Mouse (Mus musculus) brain, adult 10 weeks (tissue): ENCODE results near the gene Npdc1. TPM values are rescaled to one million over a fixed set of nuclear protein-coding genes. Genes with fewer than 3 reads are reported as not detected.

Experiments used
- polyA plus RNA-seq: library from polyadenylated mRNA; stranded (reverse); fragments of 350-450 nt; fragmentation: Illumina TruSeq; extraction: RNeasy Lipid Tissue Mini Kit (QIAGEN cat#74804); gene quantifications from one replicate; pipeline ENCODE4 v1.2.3, GENCODE M21; 2015; ENCODE audit warnings: low read depth, low replicate concordance

Npdc1 gene
- polyA plus RNA-seq = 274 TPM

DNA sequence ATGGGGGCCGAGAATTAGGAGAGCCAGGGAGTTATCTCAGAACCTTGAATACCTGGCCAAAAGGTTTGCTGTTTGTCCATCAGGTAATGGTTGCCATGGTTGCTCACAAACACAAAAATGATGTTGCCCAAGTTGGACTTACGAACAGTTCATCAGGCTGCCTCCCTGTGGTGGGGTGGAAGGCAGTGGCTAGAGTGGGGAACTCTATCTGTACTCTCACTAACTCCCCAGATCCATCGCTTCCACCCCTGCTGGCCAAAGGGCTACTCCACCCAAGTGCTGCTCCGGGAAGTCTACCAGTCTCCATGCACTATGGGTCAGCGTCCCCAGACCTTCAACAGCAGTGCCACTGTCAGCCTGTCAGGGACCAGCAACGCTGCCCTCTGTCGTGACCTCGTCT, at the start of gene Npdc1:
Npdc1 (plus strand) TSS at position 301 of the 400 bp plus-strand sequence.

DNA sequence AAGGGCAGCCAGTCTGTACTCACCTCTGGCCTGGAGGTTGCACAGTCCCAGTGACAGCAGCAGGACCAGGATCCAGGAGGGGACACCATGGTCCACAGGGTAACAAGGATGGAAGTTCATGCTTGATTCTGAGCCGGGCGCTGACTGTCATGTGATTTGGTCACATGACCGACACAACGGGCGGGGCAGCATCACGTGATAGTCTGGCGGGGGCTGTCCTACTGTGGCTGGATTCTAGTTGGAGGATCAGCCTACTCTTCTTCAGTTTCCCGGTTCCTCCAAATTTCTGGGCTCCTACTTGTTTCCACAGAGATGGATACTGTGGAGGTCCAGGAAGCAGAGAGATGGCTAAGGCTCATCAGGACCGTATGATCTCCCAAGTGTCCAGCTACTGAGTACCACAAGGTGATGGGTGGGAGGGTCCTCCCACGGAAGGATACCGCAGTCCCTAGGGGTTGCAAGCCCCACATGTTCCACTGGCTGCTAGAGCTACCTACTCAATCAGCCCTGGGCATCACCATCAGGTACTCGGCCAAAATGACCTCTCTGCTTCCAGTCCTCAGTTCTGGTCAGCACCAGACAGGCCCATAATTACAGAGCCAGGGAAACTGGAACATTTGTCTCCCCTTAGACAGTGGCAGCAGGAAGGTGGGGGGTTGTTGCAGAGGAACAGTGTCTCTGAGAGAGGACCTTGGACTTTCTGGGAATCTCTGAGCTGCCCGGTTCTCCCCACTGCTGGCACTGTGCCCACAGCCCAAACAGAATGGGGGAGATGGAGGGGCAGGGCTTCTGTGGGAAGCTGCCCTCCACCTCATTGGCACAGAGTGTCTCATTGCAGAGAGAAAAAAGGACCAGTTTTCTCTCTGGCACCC, 42.7 kb upstream of the Npdc1 start, which contains the start of gene Dpp7:
Dpp7 (minus strand) TSS at position 152 of the 872 bp plus-strand sequence.

DNA sequence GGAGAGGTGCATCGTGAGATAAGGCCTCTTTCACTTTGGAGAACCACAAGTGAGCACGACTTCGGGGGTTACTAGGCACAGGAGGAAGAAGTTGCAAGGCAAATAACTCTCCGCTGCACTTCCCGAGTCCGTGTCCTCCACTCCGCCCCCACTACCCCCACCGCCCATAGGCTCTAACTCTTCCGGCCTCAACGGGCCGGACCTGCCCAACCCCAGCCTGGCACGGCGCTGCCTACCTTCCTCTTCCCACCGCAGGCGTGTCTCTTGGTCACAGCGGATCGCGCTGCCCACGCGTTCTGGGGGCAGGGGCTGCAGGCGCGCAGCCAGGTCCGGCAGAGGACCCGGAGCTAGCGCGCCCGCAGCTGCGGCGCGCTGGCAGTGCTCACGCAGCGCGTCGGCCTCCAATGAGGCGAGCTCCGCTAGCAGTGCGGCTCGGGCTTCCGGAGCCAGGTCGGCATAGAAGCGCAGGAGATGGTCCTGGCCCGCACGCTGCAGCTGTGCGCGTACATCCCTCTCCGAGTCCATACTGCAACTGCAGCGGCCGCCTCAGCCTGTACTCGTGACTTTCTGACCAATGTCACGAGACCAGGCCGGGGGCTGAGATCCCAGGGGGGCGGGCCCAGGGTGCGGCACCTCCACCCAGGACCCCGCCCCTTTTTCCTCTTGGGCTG, 33.9 kb upstream of the Npdc1 start, which contains the start of gene Uap1l1:
Uap1l1 (minus strand) TSS at position 592 of the 671 bp plus-strand sequence.

DNA sequence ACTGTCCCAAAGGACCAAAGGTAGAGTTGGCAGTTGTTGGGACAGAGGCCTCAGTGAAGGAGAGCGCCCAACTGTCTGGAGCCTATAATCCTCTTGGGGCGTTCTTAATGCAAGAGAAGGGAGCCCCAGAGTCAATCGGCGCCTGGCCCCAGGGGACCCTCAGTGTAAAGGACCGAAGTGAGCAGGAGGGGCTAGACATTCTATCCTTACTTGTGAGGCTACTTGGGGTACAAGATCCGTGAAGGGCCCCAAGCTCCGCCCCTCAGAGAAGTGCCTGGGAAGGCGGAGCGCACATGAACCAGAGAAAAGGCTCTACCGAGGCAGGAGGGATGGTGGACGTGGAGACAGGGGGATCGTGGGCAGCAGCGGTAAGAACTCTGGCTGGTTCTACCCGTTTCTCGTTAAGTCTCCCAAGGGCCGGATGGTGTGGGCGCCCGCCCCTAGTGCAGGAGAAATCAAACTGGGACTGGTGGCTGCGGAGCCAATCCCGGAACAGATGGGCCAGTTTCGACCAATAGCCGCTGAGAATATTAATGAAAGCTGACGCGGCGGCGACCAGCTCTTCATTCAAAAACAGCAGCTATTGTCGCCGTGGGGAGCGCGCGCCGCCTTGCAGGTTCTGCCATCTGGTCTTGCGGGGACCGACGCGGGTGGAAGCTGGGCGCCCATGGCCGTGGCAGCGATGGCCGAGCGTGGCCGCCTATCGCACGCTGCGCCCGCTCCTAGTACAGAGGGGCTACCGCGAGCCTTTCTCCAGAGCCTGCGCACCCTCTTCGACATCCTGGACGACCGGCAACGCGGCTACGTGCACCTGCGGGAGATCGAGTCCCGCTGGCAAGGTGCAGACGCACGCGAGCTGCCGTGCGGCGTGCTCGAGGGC, 27.1 kb upstream of the Npdc1 start, which contains the start of gene Sapcd2:
Sapcd2 (plus strand) TSS at position 558 of the 880 bp plus-strand sequence.

DNA sequence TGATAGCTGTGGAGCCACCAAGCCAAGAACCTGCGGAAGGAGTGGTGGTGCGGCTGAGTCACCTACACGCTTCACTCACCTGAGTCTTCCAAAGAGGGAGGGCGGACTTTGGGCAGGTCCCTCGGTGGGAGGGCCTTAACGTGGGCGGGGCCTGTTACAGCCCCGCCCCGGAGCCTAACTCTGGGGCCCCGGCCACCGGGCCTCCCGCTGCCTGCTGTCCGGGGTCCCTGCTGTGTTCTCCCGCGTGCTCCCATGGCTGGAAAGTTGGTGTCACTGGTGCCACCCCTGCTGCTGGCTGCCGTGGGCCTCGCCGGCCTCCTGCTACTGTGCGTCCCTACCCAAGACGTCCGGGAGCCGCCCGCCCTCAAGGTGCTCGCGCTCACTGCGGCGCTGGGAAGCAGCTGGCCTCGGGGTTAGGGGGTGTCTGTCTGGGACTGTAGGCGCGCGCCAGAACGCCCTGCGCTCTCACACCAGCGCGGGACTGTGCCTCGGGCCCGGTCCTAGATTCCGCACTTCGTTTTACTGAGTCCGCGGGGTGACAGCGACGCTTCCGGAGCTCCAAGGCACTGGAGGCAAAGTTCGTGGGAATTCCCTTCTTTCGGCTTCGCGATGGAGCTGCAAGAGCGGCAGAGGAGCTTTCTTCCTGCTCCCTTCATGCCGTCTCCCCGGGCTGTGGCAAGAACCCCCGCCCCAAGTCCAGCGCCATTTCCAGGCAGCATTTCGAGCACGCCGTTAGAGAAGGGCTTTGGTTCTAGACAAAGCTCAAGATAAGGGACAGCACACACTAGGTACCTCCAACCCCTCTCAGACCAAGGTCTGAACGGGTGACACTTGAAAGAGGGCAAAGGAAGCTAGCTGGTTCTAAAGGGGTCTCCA, 3.2 kb upstream of the Npdc1 start, which contains the start of gene Entpd2:
Entpd2 (plus strand) TSS at position 154 of the 876 bp plus-strand sequence.

DNA sequence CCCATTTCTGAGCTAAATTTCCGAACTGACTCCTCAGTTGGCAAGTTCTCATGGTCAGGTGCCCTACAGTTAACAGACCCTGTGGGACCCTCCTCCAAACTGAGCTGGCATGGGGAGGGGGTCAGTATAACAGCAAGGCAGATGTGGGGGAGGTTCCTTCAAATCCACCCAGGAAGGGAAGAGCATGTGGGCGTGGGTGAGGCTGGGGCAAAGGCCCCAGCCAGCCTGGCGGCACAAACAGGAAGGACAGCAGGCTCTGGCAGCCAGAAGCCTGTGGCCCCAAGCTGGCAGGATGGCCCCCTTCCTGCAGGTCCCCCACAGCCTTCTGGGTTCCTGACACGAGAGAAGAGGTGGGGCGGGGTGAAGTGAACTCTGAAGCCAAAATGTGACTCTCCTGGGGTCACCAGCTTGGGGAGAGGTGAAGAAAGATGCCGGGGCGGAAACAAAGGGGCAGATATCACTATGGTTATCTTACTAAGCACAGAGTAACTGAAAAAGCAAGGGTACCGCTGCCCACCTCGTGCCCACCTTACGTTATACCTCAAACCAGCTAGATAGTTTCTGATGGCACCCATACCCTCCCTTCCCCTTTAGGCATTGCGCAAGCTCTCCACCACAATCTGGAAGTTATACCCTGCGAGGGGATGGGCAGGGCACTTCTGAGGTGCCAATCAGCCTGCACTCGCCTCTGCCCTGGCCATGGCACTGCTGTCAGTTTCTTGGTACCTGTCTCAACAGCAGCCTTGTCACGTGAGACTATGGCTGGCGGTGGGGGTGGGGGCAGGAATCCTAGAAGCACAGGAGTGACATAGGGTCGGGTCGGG, 23.6 kb downstream of the Npdc1 start, which contains the start of gene Fut7:
Fut7 (plus strand) TSS at position 681 of the 824 bp plus-strand sequence.

DNA sequence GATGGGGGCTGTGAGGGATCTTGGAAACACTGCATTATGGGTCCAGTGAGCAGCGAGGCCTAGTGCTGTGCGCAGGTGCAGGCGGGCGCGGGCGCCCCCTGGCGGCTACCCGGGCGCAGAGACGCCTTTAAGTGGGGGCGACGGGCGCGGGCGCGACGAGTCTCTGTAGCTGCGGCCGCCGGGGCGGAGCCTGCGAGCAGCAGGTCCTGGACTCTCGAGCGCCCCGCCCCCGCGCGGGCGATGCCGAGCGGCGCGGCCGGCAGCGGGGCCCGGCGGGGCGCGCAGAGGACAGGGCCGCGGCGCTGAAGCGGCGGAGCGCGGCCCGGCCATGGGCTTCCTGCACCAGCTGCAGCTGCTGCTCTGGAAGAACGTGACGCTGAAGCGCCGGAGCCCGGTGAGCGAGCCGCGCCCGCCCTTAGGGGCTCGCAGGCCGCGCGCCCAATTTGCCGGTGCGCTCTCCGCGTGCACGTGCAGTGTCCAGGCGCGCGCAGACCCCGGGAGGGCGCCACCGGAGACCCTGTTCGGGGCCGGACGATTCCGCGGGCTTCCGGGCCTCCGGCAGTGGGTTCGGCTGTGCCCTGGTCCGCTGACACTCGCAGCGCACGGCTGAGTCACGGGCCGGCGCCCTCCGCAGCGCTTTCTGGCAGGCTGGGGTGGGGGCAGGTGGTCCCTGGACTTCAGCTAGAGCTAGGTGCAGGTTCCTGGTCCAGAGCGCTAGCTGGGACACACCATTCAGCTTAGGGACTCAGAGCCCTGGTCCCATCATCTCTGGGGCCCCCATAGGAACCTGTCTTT, 29.5 kb downstream of the Npdc1 start, which contains the start of gene Abca2:
Abca2 (plus strand) TSS at position 262 of the 795 bp plus-strand sequence.

DNA sequence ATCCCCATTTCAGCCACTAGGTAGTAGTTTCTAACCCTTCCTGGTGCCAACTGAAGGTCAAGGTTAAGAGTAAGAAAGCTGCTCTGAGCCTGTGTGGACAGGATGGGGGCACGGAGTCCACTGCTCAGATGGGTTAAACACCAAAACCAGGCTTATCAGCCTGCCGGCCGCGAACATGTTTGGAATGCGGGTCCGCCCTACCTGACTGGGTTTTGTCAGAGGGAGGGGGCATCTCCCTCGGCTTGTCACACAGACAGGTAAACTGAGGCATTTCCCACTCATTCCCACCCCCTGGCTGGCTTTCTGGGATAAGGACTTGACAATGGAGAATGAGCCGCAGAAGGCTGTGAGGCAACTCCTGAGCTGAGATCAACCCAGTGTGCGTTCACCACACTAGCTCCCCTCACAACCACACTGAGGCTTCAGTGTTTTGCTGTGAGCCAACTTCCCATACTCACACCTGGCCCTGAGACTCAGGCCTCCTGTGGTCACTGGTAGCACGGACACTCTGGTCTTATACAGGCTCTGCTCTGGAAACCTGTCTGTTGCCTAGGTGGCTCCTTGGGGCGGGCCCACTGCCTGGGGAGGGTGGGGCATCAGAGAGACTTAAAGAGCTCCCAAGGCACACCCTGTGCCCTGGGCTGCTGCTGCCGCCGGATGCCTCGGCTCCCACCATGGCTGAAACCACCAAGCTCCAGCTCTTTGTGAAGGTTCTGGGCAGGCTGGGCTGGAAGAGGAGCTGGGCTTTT, 57.2 kb downstream of the Npdc1 start, which contains the start of gene Clic3:
Clic3 (plus strand) TSS at position 634 of the 749 bp plus-strand sequence.

Other genes starting within 250 kb of the Npdc1 start
- gene Nrarp, start 218.6 kb upstream of the Npdc1 start, polyA plus RNA-seq = 13.6 TPM
- 2.9 TPM for gene Tor4a, start 202.5 kb upstream of the Npdc1 start, polyA plus RNA-seq
- gene Nelfb, start 187.9 kb upstream of the Npdc1 start, polyA plus RNA-seq = 47.7 TPM
- not detected for gene Stpg3, start 184.7 kb upstream of the Npdc1 start, polyA plus RNA-seq
- gene Fam166a, start 180.6 kb upstream of the Npdc1 start, polyA plus RNA-seq = not detected
- gene Tubb4b, start 174.6 kb upstream of the Npdc1 start, polyA plus RNA-seq = 563 TPM
- not detected for gene Slc34a3, start 165.0 kb upstream of the Npdc1 start, polyA plus RNA-seq
- gene Rnf224, start 162.6 kb upstream of the Npdc1 start, polyA plus RNA-seq = not detected
- gene Rnf208, start 157.1 kb upstream of the Npdc1 start, polyA plus RNA-seq = 180 TPM
- gene Cysrt1, start 156.9 kb upstream of the Npdc1 start, polyA plus RNA-seq = not detected
- 6.7 TPM for gene AL732309.1, start 152.5 kb upstream of the Npdc1 start, polyA plus RNA-seq
- gene Tmem203, start 143.9 kb upstream of the Npdc1 start, polyA plus RNA-seq = 19.6 TPM
- gene Tprn, start 136.7 kb upstream of the Npdc1 start, polyA plus RNA-seq = 23.4 TPM
- 92.1 TPM for gene Ssna1, start 126.9 kb upstream of the Npdc1 start, polyA plus RNA-seq
- gene Anapc2, start 126.9 kb upstream of the Npdc1 start, polyA plus RNA-seq = 89.9 TPM
- gene Tmem210, start 111.2 kb upstream of the Npdc1 start, polyA plus RNA-seq = not detected
- not detected for gene Lrrc26, start 109.4 kb upstream of the Npdc1 start, polyA plus RNA-seq
- 267 TPM for gene Grin1, start 80.2 kb upstream of the Npdc1 start, polyA plus RNA-seq
- gene Man1b1, start 67.0 kb upstream of the Npdc1 start, polyA plus RNA-seq = 51.8 TPM
- 38.1 TPM for gene Dpp7, start 43.0 kb upstream of the Npdc1 start, polyA plus RNA-seq
- 27.2 TPM for gene Uap1l1, start 33.7 kb upstream of the Npdc1 start, polyA plus RNA-seq
- 2.5 TPM for gene Sapcd2, start 27.0 kb upstream of the Npdc1 start, polyA plus RNA-seq
- gene Entpd2, start 3.5 kb upstream of the Npdc1 start, polyA plus RNA-seq = 11.2 TPM
- gene Fut7, start 23.9 kb downstream of the Npdc1 start, polyA plus RNA-seq = 1.1 TPM
- gene Abca2, start 29.4 kb downstream of the Npdc1 start, polyA plus RNA-seq = 105 TPM
- gene Clic3, start 57.5 kb downstream of the Npdc1 start, polyA plus RNA-seq = not detected
- gene Paxx, start 61.7 kb downstream of the Npdc1 start, polyA plus RNA-seq = 96.2 TPM
- 2,295 TPM for gene Ptgds, start 70.7 kb downstream of the Npdc1 start, polyA plus RNA-seq
- not detected for gene Lcn12, start 94.6 kb downstream of the Npdc1 start, polyA plus RNA-seq
- 96.2 TPM for gene Fbxw5, start 101.4 kb downstream of the Npdc1 start, polyA plus RNA-seq
- gene C8g, start 102.4 kb downstream of the Npdc1 start, polyA plus RNA-seq = 1.9 TPM
- 10.6 TPM for gene Traf2, start 147.6 kb downstream of the Npdc1 start, polyA plus RNA-seq
- 365 TPM for gene Edf1, start 158.5 kb downstream of the Npdc1 start, polyA plus RNA-seq
- 0.95 TPM for gene Mamdc4, start 175.5 kb downstream of the Npdc1 start, polyA plus RNA-seq
- 94.8 TPM for gene Phpt1, start 175.9 kb downstream of the Npdc1 start, polyA plus RNA-seq
- 44.4 TPM for gene Ajm1, start 182.4 kb downstream of the Npdc1 start, polyA plus RNA-seq
- 145 TPM for gene Rabl6, start 209.2 kb downstream of the Npdc1 start, polyA plus RNA-seq
- not detected for gene Ccdc183, start 218.3 kb downstream of the Npdc1 start, polyA plus RNA-seq
- gene Tmem141, start 222.7 kb downstream of the Npdc1 start, polyA plus RNA-seq = 54.0 TPM
- 0.79 TPM for gene Fcna, start 228.7 kb downstream of the Npdc1 start, polyA plus RNA-seq